Mouse (Mus musculus) kidney, adult 2 months (tissue): ENCODE measurements around the gene Cic. TPM values are rescaled to one million over a fixed set of nuclear protein-coding genes. Genes with fewer than 3 reads are reported as not detected.

ENCODE experiments used
- DNase-seq: peaks from one replicate; pipeline ENCODE4 v3.0.0; 2021
- H3K27ac ChIP-seq: fragments of 200-500 bp; 2 replicates; pipeline ENCODE4 v1.5.1; 2012; ENCODE audit warnings: low read depth, low read length, control low read depth, inconsistent platforms; ENCODE audit not compliant: insufficient read depth
- H3K27me3 ChIP-seq: fragments of 200-500 bp; replicated peaks from 2 replicates; pipeline ENCODE4 v1.6.1; 2012; ENCODE audit warnings: mild to moderate bottlenecking, moderate library complexity, low read length, inconsistent platforms; ENCODE audit not compliant: control insufficient read depth, insufficient read depth
- H3K36me3 ChIP-seq: fragments of 200-500 bp; 2 replicates; pipeline ENCODE4 v1.6.1; 2012; ENCODE audit warnings: mild to moderate bottlenecking, moderate library complexity, low read length, inconsistent platforms; ENCODE audit not compliant: control insufficient read depth, insufficient read depth
- H3K4me1 ChIP-seq: fragments of 200-500 bp; 2 replicates; pipeline ENCODE4 v1.6.1; 2011; ENCODE audit warnings: low read length; ENCODE audit not compliant: control insufficient read depth, insufficient read depth
- H3K4me3 ChIP-seq: fragments of 200-500 bp; 2 replicates; pipeline ENCODE4 v1.5.1; 2011; ENCODE audit warnings: mild to moderate bottlenecking, low read depth, low read length, control low read depth; ENCODE audit not compliant: insufficient read depth
- CTCF ChIP-seq: fragments of 200-500 bp; conservative IDR thresholded peaks from 2 replicates; pipeline ENCODE4 v1.5.1; 2011; ENCODE audit warnings: low read depth, mild to moderate bottlenecking, control low read depth, low read length, moderate library complexity, mixed read lengths; ENCODE audit not compliant: insufficient read depth, insufficient read length
- POLR2A ChIP-seq: fragments of 200-500 bp; IDR thresholded peaks from one replicate; pipeline ENCODE4 v1.6.1; 2011; ENCODE audit warnings: low read depth, low read length, control low read depth
- WGBS: fragments of 180-500 bp; shearing (Covaris S2); methylation state at CpG from one replicate; pipeline ENCODE4 v1.1.7; 2018; 5-methylcytosine and 5-hydroxymethylcytosine counted together
- polyA plus RNA-seq: library from polyadenylated mRNA; depleted of rRNA; stranded (reverse); fragments of >200 nt; gene quantifications from 2 replicates; pipeline ENCODE4 v1.2.3, GENCODE M21; 2012

The Cic gene
- polyA plus RNA-seq, 1 experiment, result 41.9 TPM

DNA sequence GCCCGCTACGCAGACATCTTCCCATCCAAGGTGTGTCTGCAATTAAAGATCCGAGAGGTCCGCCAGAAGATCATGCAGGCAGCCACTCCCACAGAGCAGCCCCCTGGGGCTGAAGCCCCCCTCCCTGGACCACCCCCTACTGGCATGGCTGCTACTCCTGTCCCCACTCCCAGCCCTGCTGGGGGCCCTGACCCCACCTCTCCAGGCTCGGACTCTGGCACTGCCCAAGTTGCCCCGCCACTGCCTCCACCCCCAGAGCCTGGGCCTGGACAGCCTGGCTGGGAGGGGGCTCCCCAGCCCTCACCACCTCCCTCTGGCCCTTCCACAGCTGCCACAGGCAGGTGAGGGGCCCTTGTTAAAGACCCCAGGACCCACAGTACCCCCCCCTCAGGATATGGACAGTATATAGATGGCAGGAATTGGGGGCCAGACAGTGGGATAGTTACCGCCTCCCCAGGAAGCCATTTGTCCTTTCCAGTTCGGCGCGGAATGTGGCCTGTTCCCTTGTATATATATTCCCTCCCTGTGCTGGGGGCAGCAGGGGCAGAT lies 25.8 kb downstream of the Cic start:
- no peaks in the 10 kb centered on the region for H3K27me3 ChIP-seq
- no peaks in the 10 kb centered on the region for H3K36me3 ChIP-seq
- no peak overlapping the region for H3K27ac ChIP-seq
- no peaks in the 10 kb centered on the region; the same call in 1 of the 2 replicates for H3K4me1 ChIP-seq
- TF ChIP-seq POLR2A (no peak), CTCF (no peak)
- DNase-seq, result no peak
- no peak overlapping the region for H3K4me3 ChIP-seq
- 82% methylated on average over 10 of the region's 10 CpGs for WGBS

DNA sequence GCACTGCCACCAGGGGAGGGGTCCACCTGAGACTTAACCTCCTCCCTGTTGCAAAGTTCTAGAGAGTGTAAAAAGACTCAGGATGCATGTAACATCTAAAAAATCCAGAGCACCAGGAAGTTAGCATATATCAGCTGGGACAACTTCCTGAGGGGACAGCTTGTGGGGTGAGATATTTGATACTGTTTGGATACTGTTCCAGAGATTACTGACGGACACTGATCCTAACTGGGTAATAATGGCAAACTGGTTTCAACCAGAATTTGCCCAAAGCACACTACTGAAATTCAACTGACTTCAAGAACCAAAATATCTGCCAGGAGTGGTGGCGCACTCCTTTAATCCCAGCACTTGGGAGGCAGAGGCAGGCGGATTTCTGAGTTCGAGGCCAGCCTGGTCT lies 27.0 kb downstream of the Cic start:
- Histone ChIP-seq H3K36me3 (no peaks in the 10 kb centered on the region), H3K27me3 (no peaks in the 10 kb centered on the region), H3K4me1 (no peaks in the 10 kb centered on the region; the same call in 1 of the 2 replicates), H3K4me3 (no peak overlapping the region), H3K27ac (no peak overlapping the region)
- DNase-seq, result no peak
- 85% methylated on average over 4 of the region's 4 CpGs for WGBS
- no peak for TF ChIP-seq POLR2A
- TF ChIP-seq CTCF, result no peak

DNA sequence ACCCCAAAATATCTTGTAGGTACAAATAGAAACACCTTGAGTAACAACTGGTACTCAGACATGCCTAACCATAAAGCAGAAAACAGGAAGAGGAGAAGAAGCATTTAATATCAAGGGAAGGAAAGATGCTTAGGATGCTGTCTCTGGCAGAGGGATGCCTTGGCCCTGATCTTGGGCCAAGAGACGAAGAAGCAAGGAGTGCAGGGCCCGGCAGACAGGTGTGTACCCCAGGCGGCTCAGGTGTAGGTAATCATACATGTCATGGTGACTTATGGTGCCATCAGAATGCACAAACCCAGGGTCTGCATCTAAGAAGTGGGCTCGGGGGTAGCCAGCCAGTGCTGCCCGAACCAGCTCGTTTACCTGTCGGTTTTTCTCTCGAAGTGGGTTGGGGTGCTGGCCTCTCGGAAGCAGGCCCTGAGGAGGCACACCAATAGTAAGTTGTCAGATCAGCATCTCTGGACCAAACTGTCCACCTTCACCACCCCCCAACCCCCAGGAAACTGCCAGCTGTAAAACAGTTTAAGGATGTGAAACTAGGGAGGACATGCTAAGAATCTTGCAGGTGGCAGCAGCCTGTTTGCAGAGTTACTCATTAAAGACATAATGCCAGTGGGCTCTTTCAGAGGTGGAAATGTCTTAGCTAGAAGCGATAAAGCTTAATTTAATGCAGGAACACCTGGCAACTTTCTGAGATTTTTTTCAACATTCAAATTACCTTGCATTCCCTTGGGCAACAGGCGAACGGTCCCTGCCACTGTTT lies 27.6 kb downstream of the Cic start:
- DNase-seq, result no peak
- WGBS, result 74% methylated on average over 12 of the region's 12 CpGs
- Histone ChIP-seq H3K27ac (no peak overlapping the region), H3K4me1 (no peaks in the 10 kb centered on the region; the same call in 1 of the 2 replicates), H3K4me3 (no peak overlapping the region), H3K27me3 (no peaks in the 10 kb centered on the region), H3K36me3 (no peaks in the 10 kb centered on the region)
- TF ChIP-seq CTCF (no peak), POLR2A (no peak)

DNA sequence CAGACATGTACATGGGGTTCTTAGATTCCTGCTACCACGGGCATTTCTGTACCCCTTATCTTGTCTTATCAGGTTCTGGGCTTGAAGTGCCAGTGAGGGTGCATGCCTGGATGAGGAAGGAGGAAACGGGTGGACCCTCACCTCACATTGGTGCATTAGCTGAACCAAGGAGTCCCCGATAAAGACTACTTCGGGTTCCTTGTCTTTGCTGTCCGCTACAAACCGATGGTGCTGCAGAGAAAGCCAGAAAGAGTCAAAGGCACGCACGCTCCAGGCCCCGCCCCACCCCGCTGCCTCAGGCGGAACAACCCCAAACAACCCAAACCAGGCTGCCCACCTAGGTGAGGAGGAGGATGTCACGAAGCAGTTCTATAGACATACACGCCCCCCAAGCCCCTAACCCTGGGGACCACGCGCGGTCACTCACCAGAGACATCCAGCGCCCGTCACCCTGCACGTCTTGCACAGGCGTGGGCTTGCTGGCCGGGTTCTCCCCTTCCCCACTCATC lies 29.5 kb downstream of the Cic start:
- 6% methylated on average over 21 of the region's 21 CpGs for WGBS
- Histone ChIP-seq H3K4me1 (no peaks in the 10 kb centered on the region; the same call in 1 of the 2 replicates), H3K27ac (no peak overlapping the region), H3K27me3 (no peaks in the 10 kb centered on the region), H3K4me3 (peak overlapping the region; percentile 79), H3K36me3 (no peaks in the 10 kb centered on the region)
- TF ChIP-seq CTCF (no peak), POLR2A (no peak)
- no peak for DNase-seq

DNA sequence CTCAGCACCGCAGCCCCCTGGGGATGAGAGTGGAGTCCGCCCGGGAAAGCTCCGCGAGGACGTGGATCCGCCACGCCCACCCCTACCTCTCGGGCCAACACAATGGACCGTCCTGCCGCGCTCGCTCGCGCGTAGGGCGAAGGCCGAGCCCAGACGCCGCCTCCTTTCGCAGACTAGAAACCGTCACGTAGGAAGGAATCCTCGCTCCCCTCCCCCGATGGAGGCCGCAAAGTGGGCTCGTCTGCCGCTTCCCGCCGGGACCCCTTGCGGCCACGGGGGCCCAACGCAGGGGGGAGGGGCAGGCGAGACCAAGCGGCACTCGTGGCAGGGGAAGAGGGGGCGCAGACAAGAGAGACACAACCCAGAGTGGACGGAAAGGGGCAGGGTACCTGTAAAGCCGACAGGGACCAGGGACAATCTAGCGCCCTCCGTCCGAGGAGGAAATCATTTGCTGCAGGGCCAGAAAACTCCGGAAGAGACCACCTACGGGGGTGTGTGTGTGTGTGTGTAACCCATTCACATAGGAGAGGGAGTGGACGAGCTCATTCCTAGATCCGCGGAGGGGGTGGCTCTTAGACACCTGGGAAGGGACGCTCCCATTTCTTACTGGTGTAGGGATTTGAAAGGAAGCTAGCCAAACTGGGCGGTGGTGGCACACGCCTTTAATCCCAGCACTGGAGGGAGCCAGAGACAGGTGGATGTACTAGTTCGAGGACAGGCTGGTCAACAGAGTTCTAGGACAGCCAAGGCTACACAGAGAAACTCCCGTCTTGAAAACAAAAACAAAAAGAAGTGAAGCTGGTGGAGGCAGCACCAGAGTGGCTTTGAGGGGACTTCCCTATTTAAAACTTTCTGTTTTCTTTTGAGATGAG lies 30.2 kb downstream of the Cic start, which contains the start of gene Pafah1b3:
TSS of gene Pafah1b3 (minus strand) at position 533 of the 872 bp plus-strand sequence.
- Histone ChIP-seq H3K4me1 (no peaks in the 10 kb centered on the region; the same call in 1 of the 2 replicates), H3K27me3 (no peaks in the 10 kb centered on the region), H3K27ac (peak within 1 kb of the TSS; percentile 44), H3K4me3 (peak within 1 kb of the TSS; percentile 79), H3K36me3 (no peaks in the 10 kb centered on the region)
- TF ChIP-seq POLR2A (no peak), CTCF (peak; percentile 57)
- WGBS, result under 1% methylated on average over 52 of the region's 52 CpGs
- peak; percentile 87 for DNase-seq

DNA sequence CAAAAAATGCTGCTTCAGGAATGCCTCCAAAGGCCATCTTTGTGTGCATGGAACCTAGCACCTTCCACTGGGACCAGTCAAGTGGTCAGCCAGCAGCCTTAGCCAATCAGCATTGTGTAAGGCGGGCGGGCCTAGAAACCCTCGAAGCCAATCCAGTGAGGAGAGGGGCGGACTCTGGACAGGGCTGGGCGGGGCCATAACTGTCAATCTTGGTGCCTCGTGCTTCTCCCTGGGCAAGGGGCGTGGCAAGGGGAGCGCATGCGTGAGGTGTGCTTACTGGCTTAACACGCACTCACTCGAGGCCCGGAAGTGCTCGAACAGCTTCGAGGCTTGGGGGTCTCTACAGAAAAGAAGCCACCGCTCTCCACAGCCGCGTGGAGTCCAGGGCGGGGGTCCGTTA lies 33.6 kb downstream of the Cic start, which contains the start of gene Prr19:
TSS of gene Prr19 (plus strand) at position 349 of the 400 bp plus-strand sequence.
- H3K4me1 ChIP-seq, result no peaks in the 10 kb centered on the region; the same call in 1 of the 2 replicates
- no peak for DNase-seq
- TF ChIP-seq POLR2A (no peak), CTCF (no peak)
- H3K36me3 ChIP-seq, result no peaks in the 10 kb centered on the region
- no peaks in the 10 kb centered on the region for H3K27me3 ChIP-seq
- no peak within 1 kb of the TSS for H3K27ac ChIP-seq
- H3K4me3 ChIP-seq, result no peak within 1 kb of the TSS
- 66% methylated on average over 19 of the region's 19 CpGs for WGBS
